Mouse (Mus musculus): ENCODE measurements around the gene Lpin1.

DNA sequence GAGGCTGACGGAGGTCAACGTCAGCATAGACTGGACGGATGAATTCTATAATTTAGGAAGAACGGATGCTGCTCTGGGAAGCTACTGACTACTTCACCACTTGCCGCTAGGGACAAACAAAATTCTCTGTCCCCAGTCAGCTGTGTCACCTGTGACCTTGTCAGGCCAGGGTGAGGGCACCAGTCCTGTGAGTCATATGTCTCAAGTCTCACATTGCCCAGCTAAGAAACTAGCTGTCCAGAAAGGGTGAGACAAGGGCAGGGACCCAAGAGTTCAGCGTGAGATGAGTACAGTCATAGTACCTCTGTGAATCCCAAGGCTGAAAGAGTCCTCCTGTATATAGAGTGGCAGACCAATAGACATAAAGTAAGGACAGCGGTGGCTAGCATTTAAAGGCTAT, 17.0 kb downstream of the Lpin1 start:
- TF ChIP-seq CTCF (IDR thresholded peaks at IDR 0.05) (no peak), EP300 (IDR thresholded peaks at IDR 0.05) (no peak)
